8 mouse cellular contexts compared by ENCODE assay signal in the genomic region with DNA sequence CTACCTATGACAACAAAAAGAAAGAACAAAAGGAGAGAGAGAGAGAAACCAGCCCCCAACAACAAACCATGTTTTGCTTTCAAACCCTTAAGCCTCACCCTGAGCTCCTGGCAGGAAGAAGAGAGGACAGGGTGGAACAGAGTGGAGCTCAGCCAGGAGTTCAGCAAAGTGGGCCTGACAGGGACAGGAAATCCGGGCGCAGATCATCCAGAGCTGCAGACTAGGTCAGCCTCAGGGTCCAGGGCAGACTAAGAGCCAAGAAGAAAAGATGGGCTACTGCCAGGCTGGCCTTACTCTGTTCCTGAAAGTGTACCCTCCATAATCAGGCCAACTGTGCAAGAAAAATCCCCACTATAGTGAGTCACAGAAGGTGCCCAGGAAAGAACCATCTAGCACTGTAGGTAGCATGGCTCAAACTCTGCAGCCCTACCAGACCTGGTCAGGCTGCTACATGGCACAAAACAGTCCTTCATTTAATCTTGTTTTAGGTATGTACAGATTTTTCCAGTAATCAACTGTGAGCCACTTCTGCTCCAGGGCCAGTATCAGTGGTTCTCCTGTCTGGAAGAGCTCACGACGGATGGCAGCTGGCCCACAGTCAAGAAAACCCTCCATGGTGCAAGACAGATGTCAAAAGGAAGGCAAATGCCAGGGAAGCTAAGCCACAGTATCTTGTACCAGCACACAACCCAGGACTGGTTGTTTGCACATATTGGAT. TPM values are rescaled to one million over a fixed set of nuclear protein-coding genes. Genes with fewer than 3 reads are reported as not detected.
DNase-seq lines count a peak whose midpoint lies in the region; ATAC-seq lines count a peak whose summit lies in the region.
"Had no signal": no experiment of that assay in that cellular context is flagged by ENCODE, and none has a peak within 500 bp of the region (broad histone marks: within the 10 kb centered on the region; RNA-seq: fewer than 3 reads in every experiment).

No protein-coding gene starts in this region.

- H3K27ac ChIP-seq in midbrain, embryonic 14.5 days (replicated peaks; ENCODE audit: low read depth, low read length) = peak overlapping the region; percentile 50; the same call in 1 of the 2 replicates
- H3K27ac ChIP-seq: macrophage had no signal

- H3K4me1 ChIP-seq in midbrain, embryonic 14.5 days (ENCODE audit: control insufficient read depth, insufficient read depth, low read length) = peaks cover 42% of the 10 kb centered on the region

- intact Hi-C loops in left cerebral cortex, postnatal 4 days (cut with DNase I) = no loop called here
- intact Hi-C loops in left cerebral cortex, postnatal 36 days (cut with DNase I) = no loop called here

- H3K9ac ChIP-seq in midbrain, embryonic 14.5 days (replicated peaks; ENCODE audit: low read length) = no peak overlapping the region

- WGBS in midbrain, embryonic 14.5 days = 83% methylated on average over 4 of the region's 4 CpGs

- DNase-seq in left cerebral cortex, postnatal 4 days = peak; percentile 60
- no peak for DNase-seq in left cerebral cortex, postnatal 36 days (ENCODE audit: low spot score in 2 of 2)
- DNase-seq in heart, adult 8-10 months (ENCODE audit: low spot score) = peak; percentile 79
- DNase-seq in induced T-regulatory cell, adult 2 months (ENCODE audit: low read depth) = peak; percentile 7
- DNase-seq in midbrain, embryonic 14.5 days = no peak
- no peak for DNase-seq in embryo, embryonic 11 days
- DNase-seq in natural killer cell, adult 2 months (ENCODE audit: low spot score in 2 of 2) = no peak

- no peak overlapping the region for H3K4me3 ChIP-seq in midbrain, embryonic 14.5 days (replicated peaks; ENCODE audit: low read depth, low read length)

- peaks cover 92% of the 10 kb centered on the region for H3K36me3 ChIP-seq in midbrain, embryonic 14.5 days (ENCODE audit: control insufficient read depth, insufficient read depth, low read length)

- no peaks in the 10 kb centered on the region for H3K9me3 ChIP-seq in midbrain, embryonic 14.5 days (ENCODE audit: control insufficient read depth, low read length)

- no peaks in the 10 kb centered on the region for H3K27me3 ChIP-seq in midbrain, embryonic 14.5 days (ENCODE audit: control insufficient read depth, insufficient read depth, low read length)

- ATAC-seq in midbrain, embryonic 14.5 days (ENCODE audit: low FRiP score, low TSS enrichment) = no peak

- no peak overlapping the region for H3K4me2 ChIP-seq in midbrain, embryonic 14.5 days (ENCODE audit: low read length)

RNA-seq across cellular contexts. Expression of gene Trib2, which starts 16.4 kb away (rescaled TPM):
- 10 to 100 TPM; 74.7 to 82.2 TPM for total RNA-seq in left cerebral cortex, postnatal 4 days (2021)
- total RNA-seq in left cerebral cortex, postnatal 36 days (2021) = 10 to 100 TPM; 34.8 to 41.5 TPM
- 10 to 100 TPM; 21.9 to 36.3 (median 30.1) TPM for total RNA-seq in heart, adult 8-10 months (2022)
- 130 and 167 TPM in 2 replicates for polyA plus RNA-seq in midbrain, embryonic 14.5 days (2014; fragmentation: Nextera tagmentation; extraction: Ambion mirVana)

Comparison
In these comparisons a context has a peak if more than half of its experiments do, and no peak if none do; other contexts are left out.
1. DNase-seq: peak in left cerebral cortex, postnatal 4 days (single experiment), heart, adult 8-10 months (single experiment) and induced T-regulatory cell, adult 2 months (single experiment); none in left cerebral cortex, postnatal 36 days (0 of 2), midbrain, embryonic 14.5 days (single experiment), embryo, embryonic 11 days (single experiment) and natural killer cell, adult 2 months (0 of 2).